Mouse (Mus musculus): ENCODE measurements at regions not wholly inside any gene's neighbourhood (a gene's known extent, or its start where the extent isn't known, plus 50 kb on each side); places are given as distances from the start of the nearest gene placed in this dataset.

GRCm38 (mm10) chr1:108597129-108597528 is 1007.3 kb downstream of the Serpinb8 start:
- Histone ChIP-seq H3K27ac (ENCODE audit: low read length) (no peak overlapping the region), H3K4me1 (ENCODE audit: control insufficient read depth, insufficient read depth, low read length) (no peaks in the 10 kb centered on the region), H3K4me2 (ENCODE audit: low read depth, low read length) (no peak overlapping the region), H3K27me3 (replicated peaks; ENCODE audit: control insufficient read depth, insufficient read depth, low read length) (no peaks in the 10 kb centered on the region), H3K36me3 (ENCODE audit: control insufficient read depth, insufficient read depth, low read length) (no peaks in the 10 kb centered on the region), H3K4me3 (ENCODE audit: low read length) (no peak overlapping the region), H3K9me3 (ENCODE audit: control insufficient read depth, low read length) (no peaks in the 10 kb centered on the region), H3K9ac (ENCODE audit: low read depth, low read length) (no peak overlapping the region)
- no peak for ATAC-seq
- WGBS = 94% methylated on average over 11 of the region's 11 CpGs
